Mouse (Mus musculus): ENCODE results near the gene Snapc4.

Gene Snapc4

DNA sequence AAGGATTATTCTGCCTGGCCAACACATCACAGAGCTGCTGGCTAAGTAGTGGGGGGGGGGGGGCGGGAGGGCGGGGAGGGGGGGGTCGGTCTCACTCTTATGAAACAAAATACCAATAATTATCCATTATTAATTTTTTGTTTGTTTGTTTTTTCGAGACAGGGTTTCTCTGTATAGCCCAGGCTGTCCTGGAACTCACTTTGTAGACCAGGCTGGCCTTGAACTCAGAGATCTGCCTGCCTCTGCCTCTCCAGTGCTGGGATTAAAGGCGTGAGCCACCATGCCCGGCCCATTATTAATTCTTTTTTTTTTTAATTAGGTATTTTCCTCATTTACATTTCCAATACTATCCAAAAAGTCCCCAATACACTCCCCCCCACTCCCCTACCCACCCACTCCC is 418 bp upstream of the Snapc4 start:
- in situ Hi-C loops (cut with MboI, MseI): loop anchor here (5.0 kb wide), 1 partner anchor 71 kb away; no protein-coding TSS in a partner anchor

- in situ Hi-C loops (cut with MboI, MseI): no loop called here
Observed at GRCm38 (mm10) chr2:26372396-26372795, 8.1 kb downstream of the Snapc4 start.

GRCm38 (mm10) chr2:26368572-26368971 is 11.9 kb downstream of the Snapc4 start:
- in situ Hi-C loops (cut with MboI, MseI): no loop called here

- in situ Hi-C loops (cut with MboI, MseI): no loop called here
Observed at GRCm38 (mm10) chr2:26367911-26368310, 12.5 kb downstream of the Snapc4 start.

- in situ Hi-C loops (cut with MboI, MseI): no loop called here
Observed at GRCm38 (mm10) chr2:26364738-26365465, 15.6 kb downstream of the Snapc4 start.

DNA sequence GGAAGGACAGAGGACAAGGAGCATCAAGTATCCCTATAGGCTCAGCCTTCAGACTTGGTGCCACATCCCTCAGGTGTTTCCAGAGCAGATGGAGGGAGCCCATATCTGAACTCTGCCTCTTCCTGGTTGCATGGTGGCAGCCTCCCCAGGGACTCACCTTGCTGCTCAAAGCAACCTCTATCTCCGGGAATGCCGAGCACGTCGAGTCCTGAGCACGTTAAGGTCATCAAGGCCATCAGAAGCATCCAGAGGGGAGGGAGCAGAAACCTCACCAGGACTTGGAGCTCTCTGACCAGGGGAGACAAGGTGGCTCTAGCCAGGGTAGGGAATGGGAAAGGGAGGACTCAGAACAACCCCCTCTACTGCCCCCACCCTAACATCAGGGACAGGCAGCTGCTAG is 17.0 kb downstream of the Snapc4 start:
- in situ Hi-C loops (cut with MboI, MseI): no loop called here

- in situ Hi-C loops (cut with MboI, MseI): no loop called here
Observed at GRCm38 (mm10) chr2:26362991-26363390, 17.5 kb downstream of the Snapc4 start.

DNA sequence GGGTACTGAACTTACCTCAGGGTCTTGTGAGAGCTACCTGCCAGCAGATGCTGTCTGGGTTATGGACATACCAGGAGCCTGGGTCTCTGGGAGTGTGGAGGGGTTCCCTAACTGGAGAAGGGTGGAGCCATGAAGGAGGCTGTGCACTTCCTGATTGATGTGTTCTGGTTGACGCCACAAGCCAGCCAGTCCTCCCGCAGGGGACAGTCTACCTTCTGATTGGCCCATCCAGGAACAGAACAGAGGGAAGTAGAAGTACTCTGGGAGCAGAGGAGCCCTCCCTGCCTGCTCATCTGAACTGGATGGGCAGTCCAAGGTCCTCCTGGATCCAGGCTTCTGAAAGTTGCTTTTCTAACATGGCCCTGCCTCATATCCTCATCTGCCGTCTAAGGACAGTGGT is 19.7 kb downstream of the Snapc4 start, which contains the start of gene Card9:
TSS of gene Card9 (minus strand) at position 147 of the 400 bp plus-strand sequence.
- in situ Hi-C loops (cut with MboI, MseI): no loop called here

GRCm38 (mm10) chr2:26359983-26360382 is 20.5 kb downstream of the Snapc4 start:
- in situ Hi-C loops (cut with MboI, MseI): no loop called here

- in situ Hi-C loops (cut with MboI, MseI): no loop called here
Observed at GRCm38 (mm10) chr2:26358667-26359320, 21.7 kb downstream of the Snapc4 start.

DNA sequence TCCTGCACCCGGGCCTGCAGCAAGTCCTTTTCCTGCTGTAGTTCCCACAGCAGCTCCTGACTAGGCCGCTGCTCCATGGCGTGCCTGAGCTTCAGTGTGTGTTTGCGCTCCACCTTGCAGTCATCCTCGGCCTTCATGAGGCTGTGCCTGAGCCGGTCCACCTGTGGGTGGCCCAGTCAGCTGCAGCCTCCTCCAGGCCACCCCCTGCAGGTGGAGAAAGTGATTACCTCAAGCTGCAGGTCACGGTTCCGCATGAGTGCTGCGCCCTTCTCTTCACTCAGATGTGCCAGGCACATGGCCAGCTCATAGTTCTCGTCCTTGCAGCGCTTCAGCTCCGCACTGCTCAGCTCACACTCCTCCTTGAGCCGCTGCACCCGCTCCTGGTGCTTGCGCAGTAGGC is 23.0 kb downstream of the Snapc4 start:
- in situ Hi-C loops (cut with MboI, MseI): no loop called here

DNA sequence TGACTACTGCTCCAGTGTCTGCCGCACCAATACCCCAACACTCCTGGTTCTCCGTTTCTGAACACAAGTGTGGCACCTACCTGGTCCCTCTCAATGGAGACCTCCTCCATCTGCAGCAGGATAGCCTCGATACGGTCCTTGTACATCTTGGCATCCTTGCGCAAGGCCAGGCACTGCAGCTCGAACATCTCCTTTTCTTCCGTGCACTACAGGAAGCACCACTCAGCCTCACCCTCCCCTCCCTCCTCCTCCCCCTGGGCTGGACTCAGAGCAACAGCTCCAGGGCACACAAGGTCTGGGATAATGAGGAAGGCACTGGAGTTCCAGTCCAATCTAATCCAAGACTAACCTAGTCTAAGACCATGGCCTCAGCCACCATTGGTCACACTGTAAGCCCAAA is 23.8 kb downstream of the Snapc4 start:
- in situ Hi-C loops (cut with MboI, MseI): no loop called here

- in situ Hi-C loops (cut with MboI, MseI): no loop called here
Observed at GRCm38 (mm10) chr2:26356231-26356630, 24.2 kb downstream of the Snapc4 start.

DNA sequence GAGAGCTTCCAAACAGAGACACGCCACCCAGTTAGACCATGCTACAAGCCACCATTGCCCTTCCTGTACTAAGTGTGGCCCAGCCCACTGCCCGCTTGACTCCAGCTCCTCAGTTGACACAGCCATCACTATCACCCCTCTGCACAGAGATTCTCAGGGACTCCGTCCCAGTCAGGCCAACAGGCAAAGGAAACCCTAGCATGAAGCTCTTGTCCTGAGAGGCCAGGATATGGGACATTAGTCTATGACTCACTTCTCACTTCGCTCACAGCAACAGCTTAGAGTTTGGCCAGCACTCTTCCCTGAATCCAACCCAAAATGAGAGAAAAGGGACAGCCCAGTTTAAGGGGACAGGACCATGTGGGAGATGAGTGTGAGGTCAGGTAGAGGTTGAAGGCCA is 26.1 kb downstream of the Snapc4 start:
- in situ Hi-C loops (cut with MboI, MseI): no loop called here

- in situ Hi-C loops (cut with MboI, MseI): no loop called here
Observed at GRCm38 (mm10) chr2:26353066-26353980, 27.1 kb downstream of the Snapc4 start.

DNA sequence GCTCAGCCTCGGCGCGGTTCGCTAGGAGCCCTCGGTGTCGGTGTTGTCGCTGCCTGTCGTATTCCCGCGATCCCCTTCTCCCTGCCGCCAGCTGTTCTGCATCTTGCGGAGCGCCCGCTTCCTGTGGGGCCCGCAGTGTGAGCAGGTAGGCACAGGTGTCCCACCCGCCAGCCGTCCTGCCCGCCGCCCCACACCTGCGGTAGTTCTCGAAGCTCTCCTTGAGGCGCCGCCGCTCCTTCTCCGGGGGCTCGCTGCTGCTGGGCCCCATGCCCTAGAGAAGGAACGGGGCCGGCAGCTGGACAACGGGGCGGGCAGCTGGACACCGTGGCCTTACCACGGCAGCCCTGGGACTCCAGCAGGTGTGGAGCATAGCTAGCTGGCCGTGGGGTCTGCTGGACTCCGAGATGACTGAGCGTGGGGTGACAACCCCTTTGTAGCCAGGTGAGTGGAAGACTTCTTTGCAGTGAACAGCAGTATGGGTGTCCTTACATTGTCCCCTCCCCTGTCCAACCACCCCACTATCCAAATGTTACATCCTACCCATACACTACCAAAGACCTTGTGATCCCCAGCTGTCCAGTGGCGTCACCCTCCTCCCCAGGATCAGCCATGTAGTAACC is 28.1 kb downstream of the Snapc4 start:
- in situ Hi-C loops (cut with MboI, MseI): no loop called here

DNA sequence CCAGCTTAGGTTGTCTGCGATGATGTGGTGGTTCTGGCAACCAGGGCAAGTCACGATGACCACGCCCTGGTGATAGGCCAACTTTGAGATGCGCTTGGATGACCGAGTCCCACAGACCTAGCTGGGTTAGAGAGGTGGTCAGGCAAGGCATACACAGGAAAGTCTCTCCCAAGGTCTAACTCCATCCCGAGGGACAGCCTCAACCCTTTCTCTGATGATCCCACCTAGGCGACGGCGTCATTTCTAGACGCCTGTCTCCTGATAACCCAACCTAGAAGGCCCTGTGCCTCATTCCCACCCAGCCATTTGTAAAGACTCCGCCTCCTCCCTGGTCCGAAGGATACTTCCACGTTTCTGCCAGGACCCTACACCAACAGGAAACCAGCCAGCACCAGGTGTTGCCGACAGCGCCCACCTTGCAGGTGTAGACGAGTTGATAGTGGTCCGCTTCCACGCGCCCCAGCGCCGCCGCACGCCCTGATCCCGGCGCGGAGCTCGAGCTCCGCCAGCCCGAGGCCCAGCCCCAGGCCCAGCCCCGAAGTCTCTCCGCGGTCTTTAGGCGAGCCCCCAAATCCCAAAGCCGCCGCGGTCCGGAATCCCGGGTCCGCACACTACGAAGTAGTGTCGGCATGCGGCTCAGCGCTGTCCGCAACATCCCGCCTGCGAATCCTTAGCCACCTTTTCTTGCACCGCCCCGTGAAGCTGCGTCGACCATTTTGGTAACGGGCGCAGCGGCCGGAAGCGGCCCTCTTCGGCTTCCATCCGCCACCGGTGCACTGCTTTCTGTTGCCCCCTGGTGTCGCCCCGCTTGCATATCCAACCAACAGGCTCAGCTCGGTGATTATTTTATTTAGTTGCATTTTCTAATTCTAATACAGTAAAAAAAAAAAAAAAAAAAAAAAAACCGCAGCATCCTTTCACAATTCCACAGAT is 28.8 kb downstream of the Snapc4 start, which contains the start of gene Dnlz:
TSS of gene Dnlz (minus strand) at position 753 of the 933 bp plus-strand sequence.
- in situ Hi-C loops (cut with MboI, MseI): no loop called here

DNA sequence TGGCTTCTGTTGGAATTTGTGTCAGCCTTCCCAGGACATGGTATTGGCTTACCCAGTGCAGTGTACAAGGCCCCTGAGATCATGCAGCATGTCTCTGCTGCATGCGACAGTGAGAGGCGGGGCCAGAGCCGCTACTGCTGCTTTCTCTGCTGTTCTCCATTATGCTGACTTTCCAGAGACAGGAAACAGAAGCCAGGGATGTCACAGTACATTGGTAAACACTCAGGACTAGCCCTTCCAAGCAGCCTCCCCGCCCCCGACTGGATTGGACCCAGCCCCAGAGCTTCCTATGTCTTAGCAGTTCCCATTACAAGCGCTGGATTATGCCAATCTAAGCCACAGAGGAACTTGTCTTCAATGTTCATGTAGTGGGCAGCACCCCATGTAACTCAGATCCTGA is 32.2 kb downstream of the Snapc4 start:
- in situ Hi-C loops (cut with MboI, MseI): no loop called here

DNA sequence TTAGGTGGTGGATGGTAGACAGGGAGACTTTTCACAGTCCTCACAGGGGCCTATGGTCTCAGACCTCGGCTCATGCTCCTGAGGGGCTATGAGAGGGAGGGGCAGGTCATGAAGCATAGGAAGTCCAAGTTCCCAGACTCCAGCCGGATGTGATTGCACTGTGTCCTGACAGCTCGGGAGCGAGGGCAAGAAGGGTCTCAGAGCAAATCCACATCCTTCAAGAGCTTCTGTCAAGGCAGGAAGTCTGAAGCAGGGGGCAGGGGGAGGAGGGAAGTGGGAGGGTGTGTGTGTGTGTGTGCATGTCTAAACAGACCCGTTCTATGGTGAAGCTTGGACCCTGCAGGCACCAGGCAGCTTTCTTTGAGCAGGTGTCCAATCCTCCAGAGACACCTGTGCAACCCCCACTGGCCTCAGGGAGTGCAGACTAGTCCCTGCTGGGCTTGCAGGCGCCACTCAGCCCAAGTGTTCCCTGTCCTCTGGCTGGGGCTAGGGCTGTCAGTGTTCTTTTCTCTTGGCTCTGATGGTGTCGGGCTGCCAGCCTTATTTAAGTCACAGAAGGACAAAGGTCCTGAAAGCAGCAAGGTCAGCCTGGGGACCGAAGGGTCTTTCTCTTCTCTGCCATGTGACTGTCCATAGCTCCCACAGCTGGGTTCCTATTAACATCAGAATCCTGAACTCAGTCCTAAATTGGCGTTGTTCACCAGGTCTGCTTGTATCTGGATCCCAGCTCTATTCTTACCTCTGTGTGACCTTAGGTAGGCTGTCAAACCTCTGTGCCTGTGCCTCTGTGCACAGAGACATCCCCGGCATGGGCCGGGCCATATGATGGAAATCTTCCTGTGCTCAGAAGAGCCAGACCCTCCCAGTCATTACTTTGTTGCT is 37.6 kb downstream of the Snapc4 start:
- in situ Hi-C loops (cut with MboI, MseI): no loop called here
